Mouse (Mus musculus): ENCODE data around the gene Tulp2. TPM values are rescaled to one million over a fixed set of nuclear protein-coding genes. Genes with fewer than 3 reads are reported as not detected.
"Not testable (repeated sequence)": the region's sequence is repeated elsewhere in the genome, so short reads cannot be mapped to it uniquely, and the experiment has no call there.

Gene Tulp2
- polyA plus RNA-seq, 1 experiment: not detected

DNA sequence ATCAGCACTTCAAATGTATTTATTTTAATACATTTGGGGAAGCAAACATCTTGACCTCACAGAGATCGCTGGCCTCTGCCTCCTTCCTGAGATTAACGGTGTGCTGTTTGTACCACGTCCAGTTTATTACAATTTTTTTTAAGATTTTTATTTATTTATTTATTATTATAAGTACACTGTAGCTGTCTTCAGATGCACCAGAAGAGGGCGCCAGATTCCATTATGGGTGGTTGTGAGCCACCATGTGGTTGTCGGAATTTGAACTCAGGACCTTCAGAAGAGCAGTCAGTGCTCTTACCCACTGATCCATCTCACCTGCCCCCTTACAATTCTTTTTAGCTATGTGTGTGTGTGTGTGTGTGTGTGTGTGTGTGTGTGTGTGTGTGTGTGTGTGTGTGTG is 35.2 kb downstream of the Tulp2 start:
- not testable (repeated sequence) for H3K27ac ChIP-seq (replicated peaks; ENCODE audit: low read depth, low read length); H3K4me3 ChIP-seq (ENCODE audit: insufficient read depth, low read depth, low read length); H3K4me1 ChIP-seq (ENCODE audit: control insufficient read depth, insufficient read depth, insufficient read length, low read length)

DNA sequence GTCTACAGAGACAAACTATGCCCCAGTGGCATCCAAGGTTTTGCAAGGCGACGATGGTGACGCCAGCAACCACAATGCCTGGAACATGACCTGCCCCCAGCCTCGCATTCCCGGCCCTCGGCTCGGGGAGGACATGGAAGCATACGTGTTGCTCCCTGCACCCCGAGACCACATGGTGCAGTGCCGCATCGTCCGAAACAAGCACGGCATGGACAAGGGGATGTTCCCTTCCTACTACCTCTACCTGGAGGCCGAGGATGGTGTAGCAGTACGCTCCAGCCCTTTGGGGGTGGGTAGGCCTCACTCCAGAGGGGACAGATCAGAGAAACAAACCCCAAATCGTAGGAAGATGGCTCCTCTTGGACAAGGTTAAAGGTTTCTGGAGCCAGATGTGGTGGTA is 36.9 kb downstream of the Tulp2 start:
- Histone ChIP-seq H3K4me3 (ENCODE audit: insufficient read depth, low read depth, low read length) (no peak overlapping the region), H3K27ac (replicated peaks; ENCODE audit: low read depth, low read length) (no peak overlapping the region), H3K4me1 (ENCODE audit: control insufficient read depth, insufficient read depth, insufficient read length, low read length) (peaks cover 6% of the 10 kb centered on the region; the same call in 1 of the 2 replicates)

DNA sequence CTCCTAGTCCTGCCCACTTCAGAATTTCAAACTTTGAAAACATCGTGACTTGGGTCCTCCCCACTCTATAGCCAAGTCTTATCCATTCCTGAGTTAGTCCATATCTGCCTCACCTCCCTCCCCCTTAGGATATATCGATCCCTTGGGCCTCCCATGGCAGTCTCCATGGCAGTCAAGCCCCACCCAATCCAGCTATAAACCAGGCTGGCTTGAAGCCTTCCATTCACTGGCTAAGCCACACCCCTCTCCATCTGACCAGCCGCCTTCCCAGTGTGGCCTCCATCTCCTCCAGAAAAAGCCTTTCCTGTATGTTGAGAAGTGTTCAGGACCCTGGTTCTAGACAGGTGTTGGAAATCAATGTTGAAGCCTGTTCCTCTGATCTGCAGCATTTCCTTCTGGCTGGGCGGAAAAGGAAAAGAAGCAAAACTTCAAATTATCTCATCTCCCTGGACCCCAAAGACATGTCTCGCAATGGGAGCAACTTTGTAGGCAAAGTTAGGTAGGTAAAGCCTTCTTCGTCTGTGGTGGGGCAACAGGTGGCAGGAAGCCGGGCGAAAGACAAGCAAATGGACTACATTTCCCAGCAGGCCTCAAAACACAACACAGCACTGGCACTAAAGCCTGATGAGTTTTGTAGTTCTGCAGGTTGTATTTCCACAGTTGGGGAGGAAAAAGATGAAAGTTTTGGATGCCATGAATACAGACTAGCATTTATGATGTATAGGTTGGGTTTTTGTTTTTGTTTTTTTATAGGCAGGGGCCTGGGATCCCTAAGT is 37.9 kb downstream of the Tulp2 start:
- no peak overlapping the region for H3K4me3 ChIP-seq (ENCODE audit: insufficient read depth, low read depth, low read length)
- H3K27ac ChIP-seq (replicated peaks; ENCODE audit: low read depth, low read length): no peak overlapping the region
- peaks cover 6% of the 10 kb centered on the region; the same call in 1 of the 2 replicates for H3K4me1 ChIP-seq (ENCODE audit: control insufficient read depth, insufficient read depth, insufficient read length, low read length)

DNA sequence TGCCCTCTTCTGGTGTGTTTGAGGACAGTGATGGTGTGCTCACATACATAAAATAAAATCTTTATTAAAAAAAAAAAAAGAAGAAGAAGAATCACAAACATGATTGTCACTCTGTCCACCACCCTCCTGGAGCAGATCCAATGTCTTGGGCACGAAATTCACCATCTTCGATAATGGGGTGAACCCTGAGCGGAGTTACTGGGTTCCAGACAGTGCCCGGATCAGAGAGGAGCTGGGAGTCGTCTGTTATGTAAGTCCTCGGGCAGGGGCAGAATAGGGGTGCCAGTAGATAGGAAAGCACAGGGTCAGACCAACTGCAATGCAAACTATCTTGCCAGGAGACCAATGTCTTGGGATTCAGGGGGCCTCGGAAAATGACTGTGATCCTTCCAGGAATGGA is 38.9 kb downstream of the Tulp2 start:
- H3K27ac ChIP-seq (replicated peaks; ENCODE audit: low read depth, low read length): no peak overlapping the region
- H3K4me3 ChIP-seq (ENCODE audit: insufficient read depth, low read depth, low read length): no peak overlapping the region

DNA sequence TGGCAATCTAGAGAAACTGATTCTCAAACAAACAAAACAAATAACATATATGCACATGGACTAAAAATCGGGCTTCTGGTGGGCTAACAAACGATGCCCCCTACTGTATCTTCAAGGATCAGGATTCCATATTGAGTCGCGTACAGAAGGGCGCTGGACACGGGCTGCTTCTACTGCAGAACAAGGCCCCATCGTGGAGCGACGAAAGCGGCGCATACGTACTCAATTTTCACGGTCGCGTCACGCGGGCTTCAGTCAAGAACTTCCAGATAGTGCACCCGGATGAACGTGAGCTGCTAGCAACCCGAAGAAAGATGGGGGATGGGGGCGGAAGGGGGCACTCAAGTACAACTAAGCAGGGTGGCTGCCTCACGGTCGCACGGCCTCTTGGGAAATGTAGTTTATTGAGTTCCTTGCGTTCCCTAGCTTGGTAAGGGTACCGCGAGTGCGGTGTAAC is 40.1 kb downstream of the Tulp2 start:
- H3K27ac ChIP-seq (replicated peaks; ENCODE audit: low read depth, low read length): peak overlapping the region; percentile 59
- H3K4me1 ChIP-seq (ENCODE audit: control insufficient read depth, insufficient read depth, insufficient read length, low read length): peaks cover 12% of the 10 kb centered on the region; the same call in 1 of the 2 replicates
- peak overlapping the region; percentile 69 for H3K4me3 ChIP-seq (ENCODE audit: insufficient read depth, low read depth, low read length)

More for the DNA sequence above, 38.9 kb downstream of the Tulp2 start:
- H3K4me1 ChIP-seq (ENCODE audit: control insufficient read depth, insufficient read depth, insufficient read length, low read length): peaks cover 12% of the 10 kb centered on the region; the same call in 1 of the 2 replicates

DNA sequence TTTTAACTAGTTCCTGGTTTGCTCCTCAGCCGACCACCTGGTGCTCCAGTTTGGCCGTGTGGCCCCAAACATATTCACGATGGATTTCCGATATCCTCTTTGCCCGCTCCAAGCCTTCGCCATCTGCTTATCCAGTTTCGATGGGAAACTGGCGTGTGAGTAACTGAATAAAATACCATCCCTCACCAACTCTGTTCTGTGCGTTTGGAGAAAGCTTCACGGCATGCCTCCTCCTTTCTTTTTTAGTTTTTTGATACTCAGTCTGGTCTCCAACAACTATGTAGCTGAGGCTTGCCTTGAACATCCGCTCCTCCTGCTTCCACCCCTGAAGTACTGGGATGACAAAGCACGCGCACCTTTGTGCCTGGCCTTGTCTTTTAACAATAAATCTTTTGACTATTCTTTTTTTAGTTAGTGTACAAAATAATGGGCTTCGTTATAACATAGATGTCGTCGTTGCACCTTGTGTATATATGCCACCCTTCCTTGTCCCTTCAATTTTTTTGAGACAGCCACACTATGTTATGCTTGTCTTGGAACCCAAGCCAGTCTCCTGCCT is 40.6 kb downstream of the Tulp2 start:
- Histone ChIP-seq H3K27ac (replicated peaks; ENCODE audit: low read depth, low read length) (no peak overlapping the region), H3K4me3 (ENCODE audit: insufficient read depth, low read depth, low read length) (peak overlapping the region; percentile 69), H3K4me1 (ENCODE audit: control insufficient read depth, insufficient read depth, insufficient read length, low read length) (peaks cover 12% of the 10 kb centered on the region; the same call in 1 of the 2 replicates)

DNA sequence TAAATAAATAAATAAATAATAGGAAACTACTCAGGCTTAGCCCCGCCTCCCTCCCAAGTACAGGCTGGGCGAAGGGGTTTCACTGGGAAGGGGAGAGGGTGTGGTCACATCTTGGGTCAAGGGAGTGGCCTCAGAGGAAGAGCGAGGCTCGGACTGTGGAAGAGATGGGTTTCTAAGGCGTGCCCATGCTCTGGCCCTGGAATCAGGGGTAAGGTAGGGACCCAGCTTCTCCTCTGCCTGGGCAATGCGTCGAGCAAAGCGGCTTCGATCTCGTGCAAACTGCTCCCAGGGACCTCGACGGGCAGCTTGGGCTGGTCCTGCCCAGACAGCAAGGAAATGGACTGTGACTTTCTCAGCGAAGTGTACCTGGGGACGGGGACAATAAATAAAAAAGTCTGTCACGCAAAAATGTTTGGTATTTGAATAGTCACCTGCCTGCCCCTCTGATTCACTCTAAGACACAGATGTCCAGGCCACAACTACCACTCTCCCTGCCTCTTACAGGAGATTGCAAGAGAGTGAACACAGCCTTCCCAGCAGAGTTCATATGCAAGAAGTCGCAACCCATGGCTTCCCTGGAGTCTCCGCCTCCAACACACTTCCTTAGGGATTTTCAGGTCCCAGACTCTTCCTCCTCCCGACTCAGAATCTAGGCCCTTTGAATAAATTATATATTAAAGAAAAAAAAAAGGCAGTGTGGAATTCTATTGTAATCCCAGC is 41.4 kb downstream of the Tulp2 start:
- H3K4me1 ChIP-seq (ENCODE audit: control insufficient read depth, insufficient read depth, insufficient read length, low read length): peaks cover 12% of the 10 kb centered on the region; the same call in 1 of the 2 replicates
- no peak overlapping the region for H3K27ac ChIP-seq (replicated peaks; ENCODE audit: low read depth, low read length)
- peak overlapping the region; percentile 21; the same call in 1 of the 2 replicates for H3K4me3 ChIP-seq (ENCODE audit: insufficient read depth, low read depth, low read length)

DNA sequence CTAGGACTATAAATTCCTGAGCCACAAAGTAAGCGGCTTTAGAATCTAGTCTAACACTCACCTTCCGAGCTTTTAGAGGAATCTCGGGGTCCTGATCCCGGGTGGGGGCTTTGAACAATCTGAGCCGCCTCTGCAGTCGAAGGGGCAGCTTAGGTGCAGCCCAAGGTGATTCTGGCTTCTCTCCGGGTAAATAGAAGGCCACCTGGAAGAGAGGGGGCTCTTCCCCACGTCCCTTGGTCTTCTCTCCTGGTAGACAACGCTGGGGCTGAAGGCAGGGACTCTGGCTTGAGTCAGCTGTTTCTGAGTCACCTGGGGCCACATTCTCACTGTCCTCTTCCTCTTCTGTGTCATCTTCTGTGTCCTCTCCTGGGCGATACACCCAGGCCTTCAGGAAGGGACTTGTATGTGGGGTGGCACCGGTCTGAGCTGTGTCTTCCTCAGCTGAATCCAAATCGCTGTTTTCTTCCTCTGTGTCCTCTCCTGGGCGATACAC is 42.0 kb downstream of the Tulp2 start:
- H3K4me3 ChIP-seq (ENCODE audit: insufficient read depth, low read depth, low read length): peak overlapping the region; percentile 9
- H3K27ac ChIP-seq (replicated peaks; ENCODE audit: low read depth, low read length): 0 out of 2 replicates have a peak overlapping the region, but pooled peaks have one; percentile 26
- H3K4me1 ChIP-seq (ENCODE audit: control insufficient read depth, insufficient read depth, insufficient read length, low read length): peaks cover 12% of the 10 kb centered on the region; the same call in 1 of the 2 replicates

DNA sequence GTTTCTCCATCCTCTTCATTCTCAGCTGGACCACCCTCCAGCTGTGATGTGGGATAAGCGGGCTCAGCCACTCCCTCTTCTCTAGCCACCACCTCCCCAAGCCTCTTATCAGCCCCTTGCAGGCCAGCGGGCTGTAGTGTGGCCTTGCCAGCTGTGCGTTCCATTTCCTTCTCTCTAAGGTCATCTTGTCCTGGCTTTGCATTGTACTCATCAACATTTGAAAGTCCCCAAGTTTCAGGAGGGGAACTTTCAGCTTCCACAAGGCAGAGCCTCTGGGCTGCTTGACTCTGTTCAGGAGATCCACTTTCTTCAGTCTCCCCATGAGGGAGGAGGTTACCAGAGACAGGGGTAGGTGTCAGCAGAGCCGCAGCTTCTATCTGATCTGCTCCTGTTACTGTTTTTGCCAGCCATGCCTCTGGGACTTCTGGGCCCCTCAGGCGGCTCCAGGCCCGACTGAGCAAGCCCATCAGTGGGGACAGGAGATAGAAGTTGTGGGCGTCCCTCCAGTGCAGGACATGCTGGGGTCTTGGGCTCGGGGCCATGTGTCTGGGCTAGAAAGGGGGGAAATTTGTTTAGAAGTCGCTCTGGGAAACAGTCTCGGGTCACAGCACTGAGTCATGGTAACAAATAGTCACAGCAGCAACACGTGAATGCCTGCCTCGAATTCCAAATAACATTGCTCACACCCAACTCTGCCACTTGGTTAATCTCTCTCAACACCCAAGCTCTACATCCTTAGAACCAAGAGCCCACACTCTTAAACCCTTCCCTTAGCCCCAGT is 43.4 kb downstream of the Tulp2 start:
- peak overlapping the region; percentile 90 for H3K27ac ChIP-seq (replicated peaks; ENCODE audit: low read depth, low read length)
- H3K4me1 ChIP-seq (ENCODE audit: control insufficient read depth, insufficient read depth, insufficient read length, low read length): peaks cover 12% of the 10 kb centered on the region; the same call in 1 of the 2 replicates
- H3K4me3 ChIP-seq (ENCODE audit: insufficient read depth, low read depth, low read length): peak overlapping the region; percentile 74

DNA sequence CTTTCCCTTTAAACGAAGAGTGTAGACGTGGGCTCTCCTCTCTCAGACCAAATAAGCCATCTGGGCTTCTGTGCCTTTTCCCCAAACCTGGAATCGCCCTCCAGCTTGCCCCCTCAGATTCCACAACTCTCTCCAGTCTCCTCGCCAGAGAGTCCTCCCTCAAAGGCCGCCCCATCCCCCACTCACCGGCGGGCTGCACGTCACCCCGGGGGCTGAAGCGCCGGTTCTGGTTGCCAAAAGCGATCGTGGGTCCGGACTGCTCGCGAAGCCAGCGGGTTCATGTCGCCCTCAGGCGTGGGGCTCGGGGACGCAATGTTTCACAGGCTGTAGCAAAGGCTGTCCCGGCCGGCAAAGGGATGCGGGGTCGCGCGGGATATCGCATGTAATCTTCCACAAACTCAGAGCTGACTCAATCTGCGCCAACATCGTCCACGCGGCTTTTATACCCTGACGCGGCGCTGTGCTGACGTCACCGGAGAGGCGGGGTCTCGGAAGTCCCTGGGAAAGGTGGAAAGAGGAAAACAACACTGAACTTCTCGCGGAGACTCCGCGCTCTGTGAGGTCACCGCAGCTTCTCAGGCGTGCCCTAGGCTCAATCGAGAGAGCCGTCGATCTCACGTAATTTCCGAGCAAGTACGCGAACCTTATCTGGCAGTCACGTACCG is 44.3 kb downstream of the Tulp2 start, which contains the start of the genes Ppp1r15a and Plekha4:
Gene Ppp1r15a, minus strand, starts transcription at position 460 of the 665 bp plus-strand sequence.
Gene Plekha4, plus strand, starts transcription at position 522 of the 665 bp plus-strand sequence.
- H3K27ac ChIP-seq (replicated peaks; ENCODE audit: low read depth, low read length): peak within 1 kb of the TSS; percentile 90

DNA sequence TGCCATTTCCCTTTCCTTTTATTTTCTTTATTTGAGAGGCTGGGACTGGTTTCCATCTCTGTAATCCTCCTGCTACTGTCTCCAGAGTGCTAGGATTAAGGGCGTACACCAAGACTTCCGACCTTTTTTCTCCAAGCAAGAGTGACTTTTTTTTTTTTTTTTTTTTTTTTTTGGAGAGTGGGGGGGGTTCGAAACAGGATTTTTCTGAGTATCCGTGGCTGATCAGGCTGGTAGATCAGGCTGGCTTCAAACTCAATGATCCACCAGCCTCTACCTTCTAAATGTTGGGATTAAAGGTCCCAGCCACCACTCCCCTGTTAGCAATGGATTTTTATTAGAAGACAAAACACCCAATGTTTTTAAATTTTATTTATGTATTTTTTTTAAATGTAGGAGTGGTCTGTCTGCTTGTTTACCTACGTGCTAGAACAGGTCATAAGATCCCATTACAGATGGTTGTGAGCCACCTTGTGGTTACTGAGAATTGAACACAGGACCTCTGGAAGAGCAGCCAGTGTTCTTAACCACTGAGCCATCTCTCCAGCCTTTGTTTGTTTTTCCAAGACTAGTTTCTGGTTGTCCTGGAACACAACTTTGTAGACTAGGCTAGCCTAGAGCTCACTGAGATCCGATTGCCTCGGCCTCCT is 44.9 kb downstream of the Tulp2 start:
- peaks cover 12% of the 10 kb centered on the region; the same call in 1 of the 2 replicates for H3K4me1 ChIP-seq (ENCODE audit: control insufficient read depth, insufficient read depth, insufficient read length, low read length)
- peak overlapping the region; percentile 77 for H3K27ac ChIP-seq (replicated peaks; ENCODE audit: low read depth, low read length)
- H3K4me3 ChIP-seq (ENCODE audit: insufficient read depth, low read depth, low read length): peak overlapping the region; percentile 74

More for the DNA sequence above, 44.3 kb downstream of the Tulp2 start, which contains the start of the genes Ppp1r15a and Plekha4:
- peak within 1 kb of the TSS; percentile 74 for H3K4me3 ChIP-seq (ENCODE audit: insufficient read depth, low read depth, low read length)
- H3K4me1 ChIP-seq (ENCODE audit: control insufficient read depth, insufficient read depth, insufficient read length, low read length): peaks cover 12% of the 10 kb centered on the region; the same call in 1 of the 2 replicates

DNA sequence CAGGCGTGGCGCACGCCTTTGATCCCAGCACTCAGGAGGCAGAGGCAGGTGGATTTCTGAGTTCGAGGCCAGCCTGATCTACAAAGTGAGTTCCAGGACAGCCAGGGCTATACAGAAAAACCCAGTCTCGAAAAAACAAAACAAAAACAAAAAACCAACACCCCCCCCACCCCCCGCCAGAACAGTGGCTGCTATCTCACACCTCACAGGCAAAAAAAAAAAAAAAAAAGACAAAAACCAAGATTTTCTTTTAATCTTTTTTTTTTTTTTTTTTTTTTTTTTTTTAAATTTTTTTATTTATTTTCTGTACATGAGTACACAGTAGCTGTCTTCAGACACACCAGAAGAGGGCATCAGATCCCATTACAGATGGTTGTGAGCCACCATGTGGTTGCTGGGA is 45.5 kb downstream of the Tulp2 start:
- H3K4me1 ChIP-seq (ENCODE audit: control insufficient read depth, insufficient read depth, insufficient read length, low read length): peaks cover 12% of the 10 kb centered on the region; the same call in 1 of the 2 replicates
- not testable (repeated sequence) for H3K27ac ChIP-seq (replicated peaks; ENCODE audit: low read depth, low read length); H3K4me3 ChIP-seq (ENCODE audit: insufficient read depth, low read depth, low read length)

DNA sequence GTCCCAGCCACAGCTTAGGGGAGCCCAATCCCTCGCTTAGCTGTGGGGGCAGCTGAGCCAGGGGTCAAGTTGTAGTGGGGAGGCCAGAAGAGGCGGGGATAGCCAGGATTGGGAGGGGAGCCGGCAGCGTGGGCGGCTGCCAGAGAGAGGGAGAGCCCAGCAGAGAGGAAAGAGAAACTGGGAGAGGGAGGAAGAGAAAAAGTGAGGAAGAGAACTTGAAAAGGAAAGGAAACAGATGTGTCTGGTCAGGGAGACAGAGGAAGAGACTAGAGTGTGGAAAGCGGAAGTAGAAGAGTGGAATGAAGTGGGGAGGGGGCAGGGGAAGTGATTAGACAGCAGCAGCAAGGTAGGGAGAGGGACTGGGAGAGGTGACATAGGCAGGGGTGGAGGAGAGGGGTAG is 47.8 kb downstream of the Tulp2 start:
- H3K4me1 ChIP-seq (ENCODE audit: control insufficient read depth, insufficient read depth, insufficient read length, low read length): peaks cover 6% of the 10 kb centered on the region; the same call in 1 of the 2 replicates
- no peak overlapping the region for H3K4me3 ChIP-seq (ENCODE audit: insufficient read depth, low read depth, low read length)
- H3K27ac ChIP-seq (replicated peaks; ENCODE audit: low read depth, low read length): no peak overlapping the region

Measured in brown adipose tissue, adult 24 weeks (tissue).